Mouse (Mus musculus): ENCODE measurements around the gene Neu1.
"Not testable (repeated sequence)": the region's sequence is repeated elsewhere in the genome, so short reads cannot be mapped to it uniquely, and the experiment has no call there.

The Neu1 gene

DNA sequence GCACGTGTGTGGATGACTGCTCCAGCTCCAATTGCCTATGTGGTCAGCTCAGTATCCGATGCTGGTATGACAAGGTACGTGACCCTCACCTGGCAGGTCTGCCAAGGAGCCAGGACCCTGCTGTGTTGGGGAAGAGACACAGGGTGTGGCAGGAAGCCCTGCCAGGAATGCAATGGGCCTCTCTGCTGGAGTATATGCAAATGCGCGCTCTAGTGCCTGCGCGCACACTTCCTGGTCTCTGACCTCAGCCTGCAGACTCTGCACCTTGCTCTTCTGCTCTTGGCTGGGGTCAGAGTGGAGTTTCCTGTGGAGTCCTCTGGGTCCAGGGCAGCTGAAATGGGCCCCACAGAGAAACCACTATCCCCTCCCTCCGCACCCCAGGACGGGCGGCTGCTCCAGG lies 20.1 kb upstream of the Neu1 start:
- DNase-seq = no peak

DNA sequence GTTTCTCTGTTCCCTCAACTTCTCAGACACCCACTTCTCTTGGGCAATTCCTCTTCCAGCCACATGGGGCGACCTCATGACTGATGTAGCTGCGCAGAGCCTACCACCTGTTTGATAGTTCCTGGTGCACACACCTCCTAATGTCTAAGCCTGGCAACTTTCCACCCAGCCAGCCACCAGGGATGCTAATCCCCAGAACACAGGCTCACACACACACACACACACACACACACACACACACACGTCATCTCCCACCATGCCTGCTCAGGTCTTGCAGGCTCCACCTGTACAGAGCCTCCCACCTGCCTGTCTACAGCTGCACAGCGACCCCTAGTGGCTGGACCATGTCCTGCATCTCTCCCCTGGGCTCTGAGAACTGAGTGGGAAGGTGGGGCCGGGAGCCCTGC lies 19.1 kb upstream of the Neu1 start:
- DNase-seq = peak; percentile 91

DNA sequence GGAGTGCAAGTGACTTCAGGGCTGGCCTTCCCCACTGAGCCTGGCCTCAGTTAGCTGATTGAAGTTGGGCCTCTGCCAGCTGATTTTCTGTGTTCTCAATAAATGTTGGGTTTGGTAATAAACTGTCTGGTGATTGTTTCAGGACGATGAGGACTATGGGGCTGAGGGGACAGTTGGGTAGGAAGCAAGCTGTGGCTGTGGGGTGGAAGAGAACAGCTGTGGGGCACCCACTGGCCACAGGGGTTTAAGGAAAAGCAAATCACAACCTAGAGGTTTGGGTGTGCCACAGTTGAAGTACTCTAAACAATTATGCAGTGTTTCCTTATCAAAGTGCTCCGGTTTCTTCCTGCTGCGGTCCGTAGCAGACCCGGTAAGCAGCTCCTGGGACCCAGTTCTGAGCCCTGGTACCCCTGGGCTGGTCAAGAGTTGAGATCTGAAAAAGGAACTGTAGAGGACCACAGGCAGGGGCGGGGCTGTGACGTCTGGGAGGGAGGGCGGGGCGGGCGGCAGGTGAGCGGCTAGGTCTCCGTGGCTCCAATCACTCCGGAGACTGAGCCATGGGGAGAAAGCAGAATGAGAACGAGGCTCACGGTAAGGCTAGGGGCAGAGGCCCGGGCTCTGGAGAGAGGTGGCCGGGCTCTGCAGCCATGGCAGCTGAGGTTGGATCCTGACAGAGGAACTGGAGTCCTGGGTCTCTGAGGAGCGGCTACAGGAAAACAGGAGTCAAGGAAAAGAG lies 17.0 kb upstream of the Neu1 start, which contains the start of gene Slc44a4:
TSS of gene Slc44a4 (plus strand) at position 537 of the 736 bp plus-strand sequence.
- peak; percentile 28 for DNase-seq

DNA sequence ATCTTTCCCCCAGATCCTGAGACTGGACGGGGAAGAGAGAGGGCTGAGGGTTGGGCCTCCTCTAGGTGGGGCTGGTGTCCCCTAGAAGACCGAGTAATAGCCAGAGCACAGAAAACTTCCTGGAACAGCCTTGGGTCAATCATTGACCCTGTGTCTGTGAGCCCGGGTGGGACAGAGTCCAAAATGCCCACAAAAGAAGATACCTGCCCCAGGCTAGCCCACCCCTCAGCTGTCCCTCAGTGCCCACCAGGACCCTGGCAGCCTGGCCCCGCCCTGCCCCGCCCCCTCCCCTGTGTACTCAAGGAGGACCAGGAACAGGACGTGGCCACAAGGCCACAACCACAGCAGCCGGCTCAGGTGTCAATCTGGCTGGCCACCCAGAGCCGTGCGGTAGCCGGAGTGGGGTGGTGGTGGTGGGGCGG lies 15.6 kb upstream of the Neu1 start:
- peak; percentile 52 for DNase-seq

DNA sequence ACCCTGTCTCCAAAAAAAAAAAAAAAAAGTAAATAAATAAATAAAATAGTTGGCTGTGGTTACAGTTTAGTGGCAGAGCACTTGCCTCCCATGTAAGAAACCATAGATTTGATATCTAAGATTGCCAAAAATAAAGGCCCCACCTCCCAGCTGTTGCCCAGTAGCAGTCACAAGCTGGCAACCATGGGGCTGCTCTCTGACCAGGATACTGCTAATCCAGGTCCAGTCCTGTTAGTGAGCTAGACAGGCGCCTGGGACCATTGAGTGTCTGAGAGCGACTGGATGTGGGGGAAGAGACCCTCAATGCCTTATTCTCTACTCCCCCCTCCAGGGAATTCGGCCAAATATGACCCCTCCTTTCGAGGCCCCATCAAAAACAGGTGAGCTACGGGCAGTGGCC lies 14.7 kb upstream of the Neu1 start:
- DNase-seq = no peak

DNA sequence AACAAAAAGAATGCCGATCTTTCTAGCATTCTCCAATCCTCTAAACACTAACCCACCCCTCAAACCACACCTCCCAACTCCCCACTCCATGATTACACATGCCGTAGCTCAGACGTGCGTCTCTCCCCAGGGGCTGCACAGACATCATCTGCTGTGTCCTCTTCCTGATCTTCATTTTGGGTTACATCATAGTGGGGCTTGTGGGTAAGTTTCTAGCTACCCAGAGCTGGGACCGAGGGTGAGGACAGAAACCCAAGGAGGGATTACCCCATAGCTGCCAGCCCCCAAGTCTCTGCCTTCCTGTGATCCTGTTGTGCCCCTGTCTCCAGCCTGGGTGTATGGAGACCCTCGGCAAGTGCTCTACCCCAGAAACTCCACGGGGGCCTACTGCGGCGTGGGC lies 13.9 kb upstream of the Neu1 start:
- DNase-seq = no peak

DNA sequence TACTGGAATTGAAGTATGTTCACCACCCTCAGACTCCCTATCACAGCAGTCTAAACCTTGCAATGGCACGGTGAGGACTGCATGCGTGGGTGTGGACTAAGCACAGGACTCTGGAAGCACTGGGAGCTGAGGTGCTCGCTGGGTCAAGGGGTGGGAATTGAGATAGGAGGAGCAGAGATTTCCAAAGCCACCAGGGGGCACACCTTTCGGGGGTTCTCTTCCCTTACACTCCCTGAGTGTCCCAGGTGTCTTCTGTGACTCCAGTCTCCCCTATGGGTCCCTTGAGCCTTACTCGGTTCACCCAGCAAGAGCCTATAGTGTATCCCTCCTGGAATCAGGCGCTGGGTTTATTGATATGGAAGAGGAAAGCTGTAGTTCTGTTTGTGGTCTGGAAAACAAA lies 8.1 kb upstream of the Neu1 start:
- DNase-seq = no peak

DNA sequence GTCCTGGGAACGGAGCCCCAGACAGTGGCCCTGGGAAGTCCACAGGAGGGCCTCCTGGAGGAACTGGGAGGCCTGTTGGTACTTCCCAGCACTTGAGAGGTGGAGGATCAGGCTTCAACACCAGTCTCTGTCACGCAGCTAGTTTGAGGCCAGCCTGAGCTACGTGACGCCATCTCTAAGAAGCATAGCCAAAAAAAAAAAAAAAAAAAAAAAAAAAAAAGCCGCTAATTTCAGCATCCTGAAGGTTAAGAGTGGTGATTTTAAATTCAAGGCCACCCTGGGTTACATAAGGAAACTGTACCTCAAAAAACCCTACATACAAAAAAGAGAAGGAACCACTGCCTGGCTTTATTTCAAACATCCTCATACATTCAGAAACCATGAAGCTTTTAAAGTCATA lies 6.8 kb upstream of the Neu1 start:
- DNase-seq = no peak

DNA sequence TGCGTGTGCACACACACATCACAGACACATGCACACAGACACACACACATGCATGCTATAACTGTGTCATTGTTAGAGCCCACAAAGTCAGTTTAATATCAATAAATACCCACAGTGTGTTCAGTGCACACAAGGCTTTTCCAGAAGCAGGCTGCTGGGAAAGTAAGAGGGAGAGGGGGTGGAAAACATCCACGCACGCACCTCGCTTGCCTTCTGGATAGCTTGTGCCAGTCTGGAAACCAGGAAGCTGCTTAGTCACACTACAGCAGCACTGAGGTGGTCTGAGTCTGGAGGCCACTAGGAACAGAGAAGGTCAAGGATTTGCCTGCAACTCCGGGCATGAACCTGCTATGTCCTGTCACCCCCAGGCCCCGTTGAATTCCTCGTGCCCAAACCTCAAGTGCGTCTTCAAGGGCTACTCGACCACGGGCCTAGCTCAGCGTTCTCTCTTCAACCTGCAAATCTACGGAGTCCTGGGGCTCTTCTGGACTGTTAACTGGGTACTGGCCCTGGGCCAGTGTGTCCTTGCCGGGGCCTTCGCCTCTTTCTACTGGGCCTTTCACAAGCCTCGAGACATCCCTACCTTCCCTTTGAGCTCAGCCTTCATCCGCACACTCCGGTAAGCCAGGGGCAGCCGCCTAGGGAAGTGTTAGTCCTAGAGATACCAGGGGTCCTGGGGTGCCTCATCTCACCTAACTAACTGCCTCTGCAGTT lies 3.6 kb upstream of the Neu1 start:
- peak; percentile 36 for DNase-seq

DNA sequence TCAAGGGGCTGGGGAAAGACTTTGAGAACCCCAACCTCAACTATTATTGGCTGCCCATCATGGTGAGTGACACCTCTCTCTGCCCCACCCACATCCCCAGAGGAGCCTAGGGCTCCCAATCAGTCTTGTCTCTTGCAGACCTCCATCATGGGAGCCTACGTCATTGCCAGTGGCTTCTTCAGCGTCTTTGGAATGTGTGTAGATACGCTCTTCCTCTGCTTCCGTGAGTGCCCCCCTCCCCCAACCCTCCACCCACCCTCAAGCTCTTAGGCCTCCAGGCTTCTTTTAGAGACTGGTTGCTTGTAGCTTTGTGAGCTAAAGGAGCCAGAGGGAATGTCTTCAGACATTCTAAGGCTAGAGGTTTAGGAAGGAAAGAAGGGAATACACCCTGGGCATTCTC lies 2.2 kb upstream of the Neu1 start:
- no peak for DNase-seq

DNA sequence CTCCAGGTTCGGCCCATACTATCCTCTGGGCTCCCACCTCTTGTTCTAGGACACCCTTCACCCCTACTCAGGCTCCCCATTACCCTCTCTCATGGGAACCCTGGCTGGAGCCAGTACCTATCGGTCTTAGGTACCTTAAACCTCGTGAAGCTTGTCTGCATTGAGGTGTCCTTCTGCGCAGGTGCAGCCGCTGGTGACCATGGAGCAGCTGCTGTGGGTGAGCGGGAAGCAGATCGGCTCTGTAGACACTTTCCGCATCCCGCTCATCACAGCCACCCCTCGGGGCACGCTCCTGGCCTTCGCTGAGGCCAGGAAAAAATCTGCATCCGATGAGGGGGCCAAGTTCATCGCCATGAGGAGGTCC lies 664 bp downstream of the Neu1 start:
- peak; percentile 36 for DNase-seq

DNA sequence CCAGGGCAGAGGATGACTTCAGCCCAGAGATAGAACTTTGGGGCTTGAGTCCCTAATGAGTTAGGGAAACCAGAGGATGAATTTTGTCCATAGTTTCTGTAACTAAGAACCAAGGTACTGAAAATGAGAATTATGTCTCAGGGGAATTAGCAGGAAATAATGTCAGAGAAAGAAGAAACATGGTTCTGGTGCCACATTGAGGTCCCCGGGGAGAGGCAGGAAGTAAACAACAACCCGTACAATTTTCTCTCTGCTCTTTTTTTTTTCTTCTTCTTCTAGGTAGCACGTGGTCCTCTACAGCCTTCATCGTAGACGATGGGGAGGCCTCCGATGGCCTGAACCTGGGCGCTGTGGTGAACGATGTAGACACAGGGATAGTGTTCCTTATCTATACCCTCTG lies 1.2 kb downstream of the Neu1 start:
- no peak for DNase-seq

DNA sequence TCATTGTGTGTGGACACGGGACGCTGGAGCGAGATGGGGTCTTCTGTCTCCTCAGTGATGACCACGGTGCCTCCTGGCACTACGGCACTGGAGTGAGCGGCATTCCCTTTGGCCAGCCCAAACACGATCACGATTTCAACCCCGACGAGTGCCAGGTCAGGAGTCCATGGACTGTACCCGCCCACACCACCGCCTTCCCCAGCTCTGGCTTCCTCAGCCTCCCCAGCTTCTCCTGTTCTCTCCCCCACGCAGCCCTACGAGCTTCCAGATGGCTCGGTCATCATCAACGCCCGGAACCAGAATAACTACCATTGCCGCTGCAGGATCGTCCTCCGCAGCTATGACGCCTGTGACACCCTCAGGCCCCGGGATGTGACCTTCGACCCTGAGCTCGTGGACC lies 3.0 kb downstream of the Neu1 start:
- no peak for DNase-seq

DNA sequence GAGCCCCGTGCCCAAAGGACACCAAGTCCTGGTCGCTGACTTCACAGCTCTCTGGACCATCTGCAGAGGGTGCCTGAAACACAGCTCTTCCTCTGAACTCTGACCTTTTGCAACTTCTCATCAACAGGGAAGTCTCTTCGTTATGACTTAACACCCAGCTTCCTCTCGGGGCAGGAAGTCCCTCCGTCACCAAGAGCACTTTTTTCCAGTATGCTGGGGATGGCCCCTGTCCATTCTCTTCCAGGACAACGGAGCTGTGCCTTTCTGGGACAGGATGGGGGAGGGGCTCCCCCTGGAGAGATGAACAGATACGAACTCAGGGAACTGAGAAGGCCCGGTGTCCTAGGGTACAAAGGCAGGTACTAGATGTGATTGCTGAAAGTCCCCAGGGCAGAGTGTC lies 3.8 kb downstream of the Neu1 start:
- peak; percentile 40 for DNase-seq

DNA sequence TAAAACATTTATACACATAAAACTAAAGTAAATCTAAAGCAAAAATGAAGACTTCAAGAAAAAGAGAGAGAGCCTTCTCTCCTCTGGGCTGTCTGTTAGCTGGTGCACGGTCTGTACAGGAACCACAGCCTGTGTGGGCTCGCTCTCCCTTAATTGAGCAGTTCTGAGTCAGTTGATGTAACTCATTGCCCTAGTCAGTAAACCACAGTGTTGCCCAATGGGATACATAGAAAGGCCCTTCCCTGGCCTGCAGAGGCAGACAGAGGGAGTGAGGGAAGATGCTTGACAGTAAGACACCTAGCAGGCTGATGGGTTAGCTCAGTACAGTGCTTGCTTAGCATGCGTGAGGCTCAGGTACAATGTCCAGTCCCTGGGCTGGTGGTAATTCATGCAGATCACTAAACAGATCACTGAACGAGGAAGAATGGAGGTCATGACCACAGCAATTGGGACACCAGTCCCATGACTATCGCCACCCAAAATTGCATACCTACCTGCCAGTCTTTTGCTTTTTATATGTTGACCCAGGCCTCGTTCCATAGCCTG lies 7.0 kb downstream of the Neu1 start:
- DNase-seq = peak; percentile 43

DNA sequence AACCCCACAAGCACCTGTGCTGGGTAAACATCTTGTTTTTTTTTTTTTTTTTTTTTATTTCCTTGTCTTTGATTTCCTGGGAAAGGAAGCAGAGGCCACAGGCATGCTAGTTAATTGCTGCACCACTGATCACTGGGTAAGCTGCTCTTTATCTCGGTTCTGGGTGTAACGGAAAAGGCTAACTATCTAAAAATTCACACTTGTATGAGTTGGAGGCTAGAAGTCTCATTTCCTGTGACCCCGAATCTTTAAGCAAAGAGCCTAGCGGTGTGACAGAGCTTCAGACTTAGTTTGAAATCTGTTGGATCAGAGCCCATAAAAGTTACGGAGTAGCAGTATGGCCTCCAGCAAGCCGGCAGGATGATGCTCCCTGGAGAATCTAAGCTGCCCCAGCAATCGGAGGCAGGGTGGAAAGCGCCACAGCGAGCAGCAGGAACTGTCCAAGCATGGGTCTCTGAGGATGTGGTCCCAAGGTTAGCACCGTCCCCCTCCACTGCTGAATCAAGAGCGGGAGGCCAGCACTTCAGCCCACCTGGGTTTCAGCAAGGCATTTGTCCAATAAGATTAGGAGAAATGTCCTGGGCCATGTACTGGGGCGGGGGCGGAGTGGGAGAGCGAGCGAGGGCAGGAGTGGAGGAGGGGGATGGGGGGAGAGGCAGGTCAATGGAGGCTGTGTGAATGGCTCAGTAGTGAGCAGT lies 10.4 kb downstream of the Neu1 start:
- no peak for DNase-seq

DNA sequence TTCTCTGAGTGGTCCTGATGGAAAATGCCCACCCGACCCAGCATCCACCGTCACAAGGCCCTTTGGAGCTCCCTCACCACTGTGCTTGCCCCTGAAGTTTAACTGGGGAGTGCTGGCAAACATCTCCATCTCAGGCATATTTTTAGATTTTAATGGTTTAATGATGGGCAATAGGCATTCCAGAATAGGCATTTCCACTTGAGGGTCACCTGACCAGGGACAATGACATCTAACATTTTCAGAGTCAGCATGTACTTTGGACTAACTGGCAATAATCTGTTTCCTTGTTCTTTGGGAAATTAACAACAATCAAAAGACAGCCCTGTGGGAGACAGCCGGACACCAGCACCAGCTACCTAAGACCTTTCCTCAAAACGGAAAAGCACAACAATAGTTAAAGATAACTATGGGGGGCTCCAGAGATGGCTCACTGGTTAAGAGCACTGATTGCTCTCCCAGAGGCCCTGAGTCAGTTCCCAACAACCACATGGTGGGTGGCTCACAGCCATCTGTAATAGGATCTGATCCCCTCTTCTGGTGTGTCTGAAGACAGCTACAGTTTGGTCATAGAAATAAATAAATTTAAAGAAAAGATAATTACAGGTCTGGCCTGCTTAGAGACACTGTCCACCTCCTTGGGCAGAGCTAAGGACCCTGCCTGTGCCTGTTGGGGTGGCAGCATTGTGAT lies 12.2 kb downstream of the Neu1 start:
- no peak for DNase-seq

DNA sequence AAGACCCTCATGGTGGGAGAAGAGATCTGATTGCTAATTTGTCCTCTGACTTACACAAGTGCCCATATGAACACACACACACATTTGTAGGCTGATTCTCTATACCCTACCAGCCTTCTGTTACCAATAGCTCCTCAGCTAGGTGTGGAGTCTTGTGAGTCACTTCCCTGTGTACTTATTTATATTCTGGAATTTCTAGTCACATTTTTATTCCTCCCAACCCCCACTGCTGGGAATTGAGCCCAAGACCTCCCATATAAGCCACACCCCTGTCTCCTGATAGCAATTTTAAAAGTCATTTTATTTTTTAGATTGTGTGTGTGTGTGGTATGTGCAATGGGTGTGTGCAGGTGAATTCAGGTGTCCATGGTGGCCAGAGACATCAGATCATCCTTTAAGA lies 13.3 kb downstream of the Neu1 start:
- DNase-seq = peak; percentile 37

DNA sequence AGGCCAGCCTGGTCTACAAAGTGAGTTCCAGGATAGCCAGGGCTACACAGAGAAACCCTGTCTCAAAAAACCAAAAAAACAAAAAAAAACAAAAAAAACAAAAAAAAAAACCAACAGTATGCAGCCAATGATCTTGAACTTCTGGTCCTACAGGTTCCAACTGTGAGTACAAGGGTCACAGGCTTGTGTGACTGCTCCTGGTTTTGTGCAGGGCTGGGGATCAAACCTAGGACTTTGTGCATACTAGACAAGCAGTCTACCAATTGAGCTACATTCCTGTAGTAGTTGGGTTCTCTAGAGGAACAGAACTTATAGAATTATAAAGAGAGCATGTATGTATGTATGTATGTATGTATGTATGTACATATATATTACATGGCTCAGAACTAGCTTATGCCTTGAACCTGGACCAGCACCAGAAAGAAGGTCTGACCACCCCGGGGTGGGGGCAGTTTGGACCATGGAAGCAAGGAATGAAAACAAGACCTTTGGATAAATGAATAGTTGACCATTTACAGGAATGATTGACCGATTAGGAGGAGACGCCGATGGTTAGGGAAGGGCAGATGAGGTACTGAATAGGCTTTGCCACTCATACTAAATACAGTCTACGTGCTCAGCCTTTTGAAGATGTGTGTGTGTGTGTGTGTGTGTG lies 15.6 kb downstream of the Neu1 start:
- DNase-seq = no peak

DNA sequence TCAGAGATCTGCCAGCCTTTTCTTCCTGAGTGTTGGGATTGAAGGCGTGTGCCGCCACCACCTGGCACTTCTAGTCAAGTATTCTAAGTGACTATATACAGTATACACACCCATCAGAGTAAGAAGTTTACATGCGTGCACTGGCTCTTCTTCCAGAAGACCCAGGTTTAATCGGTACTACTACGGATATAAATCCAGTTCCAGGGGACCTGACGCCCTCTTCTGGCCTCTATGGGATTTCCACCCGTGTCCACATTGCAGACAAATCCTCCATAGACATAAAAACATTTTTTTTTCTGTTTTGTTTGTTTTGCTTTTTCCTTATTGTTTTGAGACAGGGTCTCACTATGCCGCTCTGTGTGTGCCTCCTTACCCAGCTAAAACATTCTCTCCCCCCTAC lies 16.6 kb downstream of the Neu1 start:
- DNase-seq = peak; percentile 56

DNA sequence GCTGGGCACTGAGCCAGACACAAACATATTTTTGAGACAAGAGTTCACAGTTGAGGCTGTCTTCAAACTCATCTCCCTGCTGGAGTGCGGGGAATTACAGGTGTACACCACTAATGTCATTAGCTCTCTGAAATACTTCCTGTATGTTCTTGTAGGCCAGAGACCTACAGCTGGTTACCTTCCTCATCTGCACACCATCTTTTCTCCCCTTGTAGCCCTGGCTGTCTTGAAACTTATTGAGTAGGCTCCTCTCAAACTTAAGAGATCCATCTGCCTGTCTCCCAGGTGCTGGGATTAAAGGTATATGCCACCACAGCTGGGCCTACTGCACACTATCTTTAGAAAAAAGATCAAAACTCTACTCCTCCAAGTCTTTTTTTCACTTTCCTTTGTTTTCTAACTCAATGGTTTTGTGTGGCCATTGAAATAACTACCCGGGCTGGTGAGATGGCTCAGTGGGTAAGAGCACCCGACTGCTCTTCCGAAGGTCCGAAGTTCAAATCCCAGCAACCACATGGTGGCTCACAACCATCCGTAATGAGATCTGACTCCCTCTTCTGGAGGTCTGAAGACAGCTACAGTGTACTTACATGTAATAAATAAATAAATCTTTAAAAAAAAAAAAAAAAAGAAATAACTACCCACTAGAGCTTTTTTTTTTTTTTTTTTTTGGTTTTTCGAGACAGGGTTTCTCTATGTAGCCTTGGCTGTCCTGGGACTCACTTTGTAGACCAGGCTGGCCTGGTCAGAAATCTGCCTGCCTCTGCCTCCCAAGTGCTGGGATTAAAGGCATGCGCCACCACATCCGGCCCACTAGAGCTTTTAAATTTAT lies 17.9 kb downstream of the Neu1 start:
- not testable (repeated sequence) for DNase-seq

DNA sequence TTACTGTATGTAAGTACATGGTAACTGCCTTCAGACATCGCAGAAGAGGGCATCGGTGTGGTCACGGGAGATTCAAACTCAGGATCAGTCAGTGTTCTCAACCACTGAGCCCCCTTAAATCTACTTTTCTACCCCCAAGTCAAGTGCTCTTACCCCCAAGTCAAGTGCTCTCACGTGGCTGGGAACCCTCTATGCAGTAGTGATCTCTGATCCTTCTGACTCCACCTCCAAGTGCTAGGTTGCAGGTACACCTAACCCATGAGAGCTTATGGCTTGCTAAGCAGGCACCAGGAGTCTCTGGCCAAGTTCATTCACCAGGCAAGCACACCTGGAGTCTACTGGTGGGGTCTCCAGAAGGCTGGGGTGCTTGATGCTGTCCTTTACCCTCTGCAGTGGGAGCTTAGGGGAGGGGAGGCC lies 18.5 kb downstream of the Neu1 start:
- no peak for DNase-seq
